Mouse (Mus musculus): Measurements from ENCODE around the gene Car11.
A peak's percentile ranks its signal among the peaks of the same experiment; 100 is the strongest.
"Not testable (repeated sequence)": the region's sequence is repeated elsewhere in the genome, so short reads cannot be mapped to it uniquely, and the experiment has no call there.

Car11 gene

GRCm38 (mm10) chr7:45699523-45700141, at the start of gene Car11:
Gene Car11 (plus strand): TSS chr7:45699843.
- DNase-seq = no peak

- DNase-seq = not testable (repeated sequence)
Measured at GRCm38 (mm10) chr7:45650484-45650883, 49.2 kb upstream of the Car11 start.

- no peak for DNase-seq
Measured at GRCm38 (mm10) chr7:45654424-45655047, 45.1 kb upstream of the Car11 start.

DNA sequence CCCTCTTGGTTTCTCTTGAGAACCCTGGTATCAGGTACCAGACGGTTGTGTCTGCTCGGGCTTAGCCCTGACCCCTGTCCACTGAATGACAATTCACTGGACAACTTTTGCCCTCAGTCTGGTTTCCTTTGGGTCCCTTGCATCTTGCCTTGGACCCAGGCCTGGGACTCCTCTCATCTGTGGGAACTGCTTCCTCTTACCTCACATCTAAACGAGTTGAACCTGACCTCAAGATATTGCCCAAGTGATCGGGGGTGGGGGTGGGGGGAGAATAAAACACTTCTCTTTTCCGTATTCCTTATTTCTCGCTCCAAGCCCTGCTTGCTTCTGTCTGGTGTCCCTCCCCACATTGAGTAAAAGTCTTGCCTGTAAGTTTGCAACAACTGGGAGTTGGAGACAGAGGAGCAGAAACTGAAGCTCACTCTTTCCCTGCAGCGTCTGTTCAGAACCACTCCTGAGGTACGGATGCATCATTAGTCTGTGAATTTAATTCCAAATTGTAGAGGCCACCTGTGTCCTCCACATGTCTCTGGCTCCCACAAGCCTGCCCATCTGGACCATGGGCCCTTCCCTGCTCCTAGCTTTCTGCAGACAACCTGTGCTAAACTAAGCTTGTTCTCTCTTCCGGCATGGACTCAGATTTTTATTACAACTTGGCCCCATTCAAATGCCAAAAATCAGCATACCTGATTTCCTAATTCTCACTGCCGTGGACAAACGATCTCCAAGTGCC, 38.7 kb upstream of the Car11 start:
- no peak for DNase-seq

DNA sequence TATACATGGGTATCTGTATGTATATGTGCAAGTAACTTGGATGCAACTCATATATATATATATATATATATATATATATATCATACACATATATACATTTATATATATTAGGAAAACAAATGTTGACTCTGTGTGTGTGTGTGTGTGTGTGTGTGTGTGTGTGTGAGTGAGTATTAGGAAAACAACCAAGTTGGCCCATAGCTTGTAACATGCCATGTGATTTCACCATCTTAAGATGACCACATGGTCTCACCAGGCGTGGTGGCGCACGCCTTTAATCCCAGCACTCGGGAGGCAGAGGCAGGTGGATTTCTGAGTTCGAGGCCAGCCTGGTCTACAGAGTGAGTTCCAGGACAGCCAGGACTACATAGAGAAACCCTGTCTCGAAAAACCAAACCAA, 37.9 kb upstream of the Car11 start:
- not testable (repeated sequence) for DNase-seq

GRCm38 (mm10) chr7:45665303-45666138, 34.1 kb upstream of the Car11 start:
- DNase-seq = no peak

DNA sequence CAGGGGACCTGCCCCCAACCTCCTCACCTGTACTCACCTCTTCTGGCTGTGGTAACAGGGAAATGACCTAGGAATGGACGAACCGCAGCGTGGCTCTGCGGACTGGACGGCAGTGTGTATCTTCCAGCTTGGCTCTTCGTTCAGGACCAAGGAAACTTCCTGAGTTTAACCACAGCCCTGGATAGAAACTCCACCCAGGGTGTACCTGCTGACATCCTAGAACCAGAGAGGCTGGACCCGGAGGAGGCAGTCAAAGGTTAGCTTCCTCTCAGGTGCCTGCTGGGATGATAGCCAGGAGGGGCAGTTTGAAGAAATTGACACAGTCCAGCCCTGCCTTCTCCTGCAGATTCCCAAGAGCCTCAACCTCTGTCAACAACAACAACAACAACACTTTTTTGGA, 33.5 kb upstream of the Car11 start, which contains the start of gene Fut2:
Gene Fut2 (minus strand): TSS at position 234 of the 400 bp plus-strand sequence.
- DNase-seq = no peak

- DNase-seq = no peak
Measured at GRCm38 (mm10) chr7:45667761-45668160, 31.9 kb upstream of the Car11 start.

GRCm38 (mm10) chr7:45668921-45669320, 30.7 kb upstream of the Car11 start:
- DNase-seq = no peak

- DNase-seq = no peak
Measured at GRCm38 (mm10) chr7:45677627-45678295, 21.9 kb upstream of the Car11 start.

GRCm38 (mm10) chr7:45678513-45678912, 21.1 kb upstream of the Car11 start:
- no peak for DNase-seq

DNA sequence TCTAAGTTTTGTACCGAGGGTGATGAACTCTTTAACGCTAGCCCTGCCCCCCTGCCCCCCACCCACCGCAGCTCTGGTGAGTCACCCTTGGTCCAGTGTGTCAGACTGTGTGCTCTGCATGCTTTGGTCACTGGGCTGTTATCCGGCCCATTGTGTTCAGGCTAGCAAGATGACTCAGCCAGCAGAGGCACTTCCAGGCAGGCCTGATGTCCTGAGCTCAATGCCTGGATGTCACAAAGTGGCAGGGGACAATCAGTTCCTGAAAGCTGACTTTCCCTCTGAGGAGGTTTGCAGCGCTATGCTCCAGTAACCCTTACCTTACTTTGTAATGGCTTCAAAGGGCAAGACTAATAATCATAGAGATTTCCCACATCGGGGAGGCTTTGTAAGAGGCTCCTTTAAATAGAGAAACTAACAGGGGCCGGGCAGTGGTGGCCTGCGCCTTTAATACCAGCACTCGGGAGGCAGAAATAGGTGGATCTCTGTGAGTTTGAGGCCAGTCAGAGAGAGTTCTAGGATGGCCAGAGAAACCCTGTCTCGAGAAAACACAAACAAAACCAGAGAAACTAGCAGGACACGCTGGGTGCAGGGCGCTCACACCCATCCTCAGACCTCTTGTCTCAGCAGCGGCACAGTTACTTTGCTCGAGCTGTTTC, 19.5 kb upstream of the Car11 start:
- peak; percentile 42 to 57 for DNase-seq

DNA sequence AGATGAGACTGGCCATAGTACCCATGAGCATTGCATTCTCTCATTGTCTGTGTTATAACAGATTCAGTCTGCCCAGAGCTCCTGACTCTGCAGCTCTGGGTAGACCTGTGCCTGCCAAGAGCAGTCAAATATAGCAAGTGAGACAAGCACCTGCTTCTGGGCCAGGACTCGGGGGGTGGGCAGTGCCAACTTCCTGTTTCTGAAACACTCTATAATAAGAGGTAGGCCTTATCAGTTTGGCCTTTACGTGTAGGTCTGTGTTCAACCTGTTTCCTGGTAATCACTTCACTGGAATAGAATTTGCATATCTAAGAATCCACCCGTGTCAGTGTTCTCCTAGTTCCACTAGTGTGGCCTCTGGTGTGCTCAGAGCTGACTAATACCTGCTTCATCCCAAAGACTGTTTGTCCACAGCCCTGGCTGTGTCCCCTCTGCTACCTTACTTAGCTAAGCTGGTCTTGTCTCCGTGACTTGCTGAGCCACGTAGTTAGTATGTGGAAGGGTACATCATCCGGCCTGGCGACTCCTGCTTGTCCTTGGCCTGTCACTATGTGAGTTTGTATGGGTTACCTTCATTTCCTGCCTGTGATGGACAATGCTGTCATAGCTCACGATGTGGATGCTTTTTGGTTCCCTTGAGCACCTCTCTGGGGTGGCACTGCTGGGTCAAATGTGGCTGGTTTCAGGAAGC, 18.5 kb upstream of the Car11 start:
- DNase-seq = no peak

- DNase-seq = peak; percentile 89 to 96
Measured at GRCm38 (mm10) chr7:45682144-45683126, 17.2 kb upstream of the Car11 start.

GRCm38 (mm10) chr7:45683396-45684050, 16.1 kb upstream of the Car11 start, which contains the start of gene Ntn5:
Gene Ntn5 (plus strand): TSS chr7:45684022.
- DNase-seq = no peak

DNA sequence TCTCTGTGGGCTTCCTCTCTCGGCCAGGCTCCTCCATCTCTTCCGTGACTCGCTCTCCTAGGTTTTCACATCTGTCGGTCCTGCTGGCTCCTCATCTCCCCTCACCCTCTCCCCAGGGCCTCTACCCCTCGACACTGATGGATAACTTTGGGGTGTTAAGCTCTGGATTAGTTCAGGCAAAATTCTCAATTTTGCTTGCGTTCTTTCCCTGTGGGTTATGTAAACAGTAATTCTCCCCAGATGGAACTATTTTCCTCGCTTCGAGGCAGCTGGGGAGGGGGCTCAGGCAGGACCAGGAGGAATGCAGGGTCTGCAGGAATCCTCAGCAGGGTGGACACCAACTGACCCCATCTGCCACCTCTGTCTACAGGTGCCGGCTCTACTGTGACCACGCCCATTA, 13.8 kb upstream of the Car11 start:
- DNase-seq = no peak

DNA sequence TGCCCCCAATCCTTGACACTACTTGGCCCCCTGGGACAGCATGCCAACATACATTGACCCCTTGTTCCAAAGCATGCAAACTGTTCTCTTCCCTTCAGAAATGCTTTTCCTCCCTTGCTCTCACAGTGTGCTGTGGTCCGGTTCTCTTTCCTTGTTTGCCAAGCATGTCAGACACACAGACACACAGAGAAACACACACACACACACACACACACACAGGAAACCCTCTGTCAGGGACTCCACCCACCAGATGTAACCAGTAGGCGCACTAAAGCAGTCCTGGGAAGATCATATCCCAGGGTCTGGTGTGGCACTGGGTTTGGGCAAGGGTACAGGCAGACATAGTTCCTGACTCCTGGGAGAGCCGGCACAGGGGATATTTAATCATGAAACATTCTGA, 12.8 kb upstream of the Car11 start:
- peak in 1 of 2 experiments; percentile 42 for DNase-seq

- DNase-seq = no peak
Measured at GRCm38 (mm10) chr7:45689099-45689498, 10.5 kb upstream of the Car11 start.

- peak; percentile 30 to 57 for DNase-seq
Measured at GRCm38 (mm10) chr7:45689800-45690199, 9.8 kb upstream of the Car11 start.
